ENCODE assay signal across 10 mouse cellular contexts in genomic region chr2:148292895-148293294, GRCm38 (mm10).
DNase-seq lines count a peak whose midpoint lies in the region; ATAC-seq lines count a peak whose summit lies in the region.
"Had no signal": no experiment of that assay in that cellular context is flagged by ENCODE, and none has a peak within 500 bp of the region (broad histone marks: within the 10 kb centered on the region; RNA-seq: fewer than 3 reads in every experiment).

No protein-coding gene starts in this region.

- no peak overlapping the region for H3K4me3 ChIP-seq in heart, embryonic 10.5 days
- no peak overlapping the region for H3K4me3 ChIP-seq in midbrain, embryonic 14.5 days (replicated peaks; ENCODE audit: low read depth, low read length)
- no peak overlapping the region for H3K4me3 ChIP-seq in midbrain, embryonic 15.5 days
- no peak overlapping the region for H3K4me3 ChIP-seq in forebrain, embryonic 16.5 days (replicated peaks; ENCODE audit: low read length)
- no peak overlapping the region for H3K4me3 ChIP-seq in neural tube, embryonic 14.5 days (ENCODE audit: low read depth, low read length)
- H3K4me3 ChIP-seq: embryonic facial prominence, embryonic 12.5 days; heart, embryonic 15.5 days had no signal

- ATAC-seq in midbrain, embryonic 14.5 days (ENCODE audit: low FRiP score, low TSS enrichment), result no peak
- ATAC-seq in midbrain, embryonic 15.5 days (replicated peaks), result no peak
- ATAC-seq in forebrain, embryonic 16.5 days, result peak; percentile 69
- ATAC-seq in neural tube, embryonic 14.5 days (ENCODE audit: low read depth), result peak; percentile 79

- 56% methylated on average over 2 of the region's 2 CpGs for WGBS in heart, embryonic 10.5 days
- 60% methylated on average over 2 of the region's 2 CpGs for WGBS in midbrain, embryonic 14.5 days
- WGBS in midbrain, embryonic 15.5 days, result 51% methylated on average over 2 of the region's 2 CpGs
- WGBS in forebrain, embryonic 16.5 days, result 55% methylated on average over 2 of the region's 2 CpGs
- WGBS in neural tube, embryonic 14.5 days, result 56% methylated on average over 2 of the region's 2 CpGs

- H3K9ac ChIP-seq in midbrain, embryonic 14.5 days (replicated peaks; ENCODE audit: low read length), result no peak overlapping the region
- H3K9ac ChIP-seq in midbrain, embryonic 15.5 days, result no peak overlapping the region
- no peak overlapping the region for H3K9ac ChIP-seq in forebrain, embryonic 16.5 days (replicated peaks; ENCODE audit: low read depth, low read length)
- no peak overlapping the region for H3K9ac ChIP-seq in neural tube, embryonic 14.5 days (replicated peaks; ENCODE audit: low read depth, low read length)
- H3K9ac ChIP-seq: embryonic facial prominence, embryonic 12.5 days; heart, embryonic 15.5 days had no signal

- DNase-seq in heart, adult 9 months (ENCODE audit: low spot score in 2 of 2), result peak; percentile 25
- DNase-seq in heart, embryonic 10.5 days (ENCODE audit: low spot score), result no peak
- peak; percentile 30 for DNase-seq in midbrain, embryonic 14.5 days
- no peak for DNase-seq in Muller cell, postnatal 12 days (ENCODE audit: inconsistent ontology term)

- no peaks in the 10 kb centered on the region for H3K27me3 ChIP-seq in heart, embryonic 10.5 days (ENCODE audit: insufficient read depth, poor library complexity, severe bottlenecking)
- no peaks in the 10 kb centered on the region for H3K27me3 ChIP-seq in midbrain, embryonic 14.5 days (ENCODE audit: control insufficient read depth, insufficient read depth, low read length)
- no peaks in the 10 kb centered on the region for H3K27me3 ChIP-seq in midbrain, embryonic 15.5 days (replicated peaks)
- no peaks in the 10 kb centered on the region for H3K27me3 ChIP-seq in forebrain, embryonic 16.5 days (replicated peaks; ENCODE audit: control insufficient read depth, insufficient read depth, low read length)
- no peaks in the 10 kb centered on the region for H3K27me3 ChIP-seq in neural tube, embryonic 14.5 days (ENCODE audit: control insufficient read depth, insufficient read depth, low read length)
- H3K27me3 ChIP-seq: embryonic facial prominence, embryonic 12.5 days; heart, embryonic 15.5 days had no signal

- no peaks in the 10 kb centered on the region for H3K36me3 ChIP-seq in heart, embryonic 10.5 days
- no peaks in the 10 kb centered on the region for H3K36me3 ChIP-seq in midbrain, embryonic 14.5 days (ENCODE audit: control insufficient read depth, insufficient read depth, low read length)
- no peaks in the 10 kb centered on the region for H3K36me3 ChIP-seq in midbrain, embryonic 15.5 days (replicated peaks)
- no peaks in the 10 kb centered on the region for H3K36me3 ChIP-seq in forebrain, embryonic 16.5 days (ENCODE audit: control insufficient read depth, insufficient read depth)
- no peaks in the 10 kb centered on the region for H3K36me3 ChIP-seq in neural tube, embryonic 14.5 days (ENCODE audit: control insufficient read depth, insufficient read depth, low read length)
- H3K36me3 ChIP-seq: embryonic facial prominence, embryonic 12.5 days; heart, embryonic 15.5 days had no signal

- no peak overlapping the region for H3K4me2 ChIP-seq in midbrain, embryonic 14.5 days (ENCODE audit: low read length)
- H3K4me2 ChIP-seq in midbrain, embryonic 15.5 days, result no peak overlapping the region
- H3K4me2 ChIP-seq in forebrain, embryonic 16.5 days (ENCODE audit: low read length), result no peak overlapping the region
- H3K4me2 ChIP-seq in neural tube, embryonic 14.5 days (ENCODE audit: low read depth, low read length), result no peak overlapping the region
- H3K4me2 ChIP-seq: embryonic facial prominence, embryonic 12.5 days; heart, embryonic 15.5 days had no signal

- H3K27ac ChIP-seq in heart, embryonic 10.5 days, result no peak overlapping the region
- H3K27ac ChIP-seq in midbrain, embryonic 14.5 days (replicated peaks; ENCODE audit: low read depth, low read length), result no peak overlapping the region
- H3K27ac ChIP-seq in midbrain, embryonic 15.5 days, result no peak overlapping the region
- no peak overlapping the region for H3K27ac ChIP-seq in forebrain, embryonic 16.5 days (ENCODE audit: low read length)
- H3K27ac ChIP-seq in neural tube, embryonic 14.5 days (ENCODE audit: low read depth, low read length), result no peak overlapping the region
- H3K27ac ChIP-seq: embryonic facial prominence, embryonic 12.5 days; heart, embryonic 15.5 days; stomach, postnatal 0 days had no signal

- no peaks in the 10 kb centered on the region for H3K9me3 ChIP-seq in heart, embryonic 10.5 days
- H3K9me3 ChIP-seq in midbrain, embryonic 14.5 days (ENCODE audit: control insufficient read depth, low read length), result no peaks in the 10 kb centered on the region
- no peaks in the 10 kb centered on the region for H3K9me3 ChIP-seq in midbrain, embryonic 15.5 days
- H3K9me3 ChIP-seq in forebrain, embryonic 16.5 days (ENCODE audit: control insufficient read depth, low read length), result no peaks in the 10 kb centered on the region
- no peaks in the 10 kb centered on the region for H3K9me3 ChIP-seq in neural tube, embryonic 14.5 days (ENCODE audit: control insufficient read depth, low read length)
- H3K9me3 ChIP-seq: embryonic facial prominence, embryonic 12.5 days; heart, embryonic 15.5 days had no signal

- H3K4me1 ChIP-seq in heart, embryonic 10.5 days, result no peaks in the 10 kb centered on the region
- H3K4me1 ChIP-seq in midbrain, embryonic 14.5 days (ENCODE audit: control insufficient read depth, insufficient read depth, low read length), result no peaks in the 10 kb centered on the region
- no peaks in the 10 kb centered on the region for H3K4me1 ChIP-seq in midbrain, embryonic 15.5 days
- no peaks in the 10 kb centered on the region for H3K4me1 ChIP-seq in forebrain, embryonic 16.5 days (replicated peaks; ENCODE audit: control insufficient read depth, insufficient read depth, low read length)
- no peaks in the 10 kb centered on the region for H3K4me1 ChIP-seq in neural tube, embryonic 14.5 days (ENCODE audit: control insufficient read depth, insufficient read depth, low read length)
- H3K4me1 ChIP-seq: embryonic facial prominence, embryonic 12.5 days; heart, embryonic 15.5 days had no signal

Comparison
In these comparisons a context has a peak if more than half of its experiments do, and no peak if none do; other contexts are left out.
1. DNase-seq: peak in heart, adult 9 months (2 of 2) and midbrain, embryonic 14.5 days (single experiment); none in heart, embryonic 10.5 days (single experiment) and Muller cell, postnatal 12 days (single experiment).
2. ATAC-seq: peak in forebrain, embryonic 16.5 days (single experiment) and neural tube, embryonic 14.5 days (single experiment); none in midbrain, embryonic 14.5 days (single experiment) and midbrain, embryonic 15.5 days (single experiment).